Mouse (Mus musculus) brain, embryonic 18.5 days (tissue): ENCODE data around the gene Mkks.
"Not testable (repeated sequence)": the region's sequence is repeated elsewhere in the genome, so short reads cannot be mapped to it uniquely, and the experiment has no call there.

Experiments
- DNase-seq: peaks from one replicate; pipeline ENCODE4 v3.0.0-alpha.2; 2012; ENCODE audit warnings: low read depth, low spot score

Mkks gene

DNA sequence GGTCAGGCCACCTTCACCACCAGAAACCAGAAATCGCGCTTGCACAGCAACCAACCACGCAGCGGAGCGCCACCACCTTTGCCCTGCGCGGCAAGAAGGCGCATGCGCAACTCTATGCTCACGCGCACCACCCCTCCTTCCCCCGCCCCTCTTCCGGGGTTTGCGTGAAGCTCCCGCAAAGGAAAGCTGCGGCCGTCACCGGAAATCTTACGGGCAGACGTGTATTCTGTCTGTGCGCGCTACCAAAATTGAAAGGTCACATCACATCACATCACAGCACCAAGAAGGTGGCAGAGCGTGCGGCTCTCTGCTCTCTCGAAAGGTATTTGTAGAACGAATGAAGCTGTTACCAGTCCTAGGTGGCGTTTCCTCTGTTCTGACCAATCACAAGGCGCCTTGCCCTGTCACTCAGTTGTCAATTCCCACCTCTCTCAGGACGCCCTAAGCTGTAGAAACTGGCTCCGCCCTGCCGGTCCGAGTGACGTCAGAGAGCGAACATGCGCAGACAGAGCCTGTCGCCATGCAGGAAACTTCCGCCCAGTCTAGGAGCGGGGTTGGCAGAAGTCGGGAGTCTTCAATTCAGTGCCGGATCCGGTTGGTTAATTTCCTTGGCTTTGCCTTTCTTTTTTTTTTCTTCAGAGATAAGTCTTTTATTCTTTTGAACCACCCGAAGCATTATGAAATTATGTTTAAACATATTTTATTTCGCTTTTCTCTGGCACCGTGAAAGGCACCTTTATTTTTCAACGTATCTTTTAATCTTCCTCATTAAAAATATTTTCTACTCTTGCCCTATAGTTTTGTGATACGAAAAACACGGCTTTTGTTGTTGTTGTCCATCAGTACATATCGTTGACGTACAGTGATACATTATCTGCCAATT, at the start of gene Mkks, which contains the start of the genes Slx4ip and AL731706.1:
Gene Mkks (minus strand): TSS at position 322 of the 883 bp plus-strand sequence.
Gene Slx4ip (plus strand): TSS at position 151 of the 883 bp plus-strand sequence.
Gene AL731706.1 (minus strand): TSS at position 322 of the 883 bp plus-strand sequence.
- DNase-seq = peak; percentile 100

DNA sequence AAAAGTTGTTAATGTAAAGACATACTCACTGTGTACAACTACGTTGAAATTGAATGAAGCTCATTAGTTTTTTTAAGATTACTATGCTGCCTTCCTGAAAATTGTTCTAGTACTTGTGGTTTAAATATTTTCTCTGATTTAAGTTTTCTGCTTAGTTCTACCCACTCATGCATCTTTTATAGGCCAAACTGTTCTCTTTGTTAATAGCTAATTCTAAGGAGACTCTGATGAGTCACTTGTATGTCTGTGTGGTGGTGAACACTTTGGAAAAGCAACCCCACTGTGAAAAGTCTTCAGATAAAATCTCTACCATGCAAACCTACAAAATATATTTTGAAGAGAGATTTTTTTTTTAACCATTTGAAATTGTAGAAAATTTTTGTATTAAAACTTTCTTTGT, 47.1 kb upstream of the Mkks start:
- DNase-seq = no peak

DNA sequence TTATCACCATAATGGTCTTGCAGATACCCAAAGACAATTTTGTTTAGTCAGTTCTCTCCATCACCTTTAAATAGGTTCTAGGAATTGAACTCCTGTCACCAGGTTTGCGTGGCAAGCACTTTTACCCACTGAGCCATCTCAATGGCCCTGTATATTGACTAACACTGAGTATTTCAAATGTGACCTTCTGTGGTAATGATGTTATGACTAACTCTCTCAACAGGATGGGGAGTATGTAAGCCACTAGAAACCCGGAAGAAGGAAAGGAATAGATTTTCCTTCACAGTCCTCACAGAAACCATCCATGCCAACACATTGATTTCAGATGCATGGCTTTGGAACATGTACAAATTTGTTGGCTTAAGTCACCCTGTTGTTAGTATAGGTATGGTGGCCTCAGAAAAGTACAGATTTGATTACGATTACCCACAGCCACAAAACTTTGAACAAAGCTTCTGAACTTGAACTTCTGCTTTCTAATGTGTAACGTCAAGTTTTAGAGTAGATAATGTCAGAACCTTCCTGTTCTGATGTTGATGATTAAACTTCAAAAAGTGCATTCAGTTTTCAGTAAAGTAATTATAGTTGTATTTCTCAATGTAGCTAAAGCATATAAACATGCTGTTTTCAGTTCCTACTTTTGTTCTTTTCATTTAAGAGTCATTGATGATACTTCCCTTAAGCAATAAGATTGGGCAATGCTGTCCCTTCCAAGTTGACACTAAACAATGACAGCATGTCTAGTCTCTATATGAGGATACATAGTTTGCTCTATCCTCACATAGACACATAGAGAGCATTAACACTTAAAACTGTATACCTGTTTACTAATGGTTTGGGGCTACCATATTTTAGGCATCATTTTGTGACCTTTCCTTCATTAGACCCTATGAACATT, 45.5 kb upstream of the Mkks start:
- no peak for DNase-seq

DNA sequence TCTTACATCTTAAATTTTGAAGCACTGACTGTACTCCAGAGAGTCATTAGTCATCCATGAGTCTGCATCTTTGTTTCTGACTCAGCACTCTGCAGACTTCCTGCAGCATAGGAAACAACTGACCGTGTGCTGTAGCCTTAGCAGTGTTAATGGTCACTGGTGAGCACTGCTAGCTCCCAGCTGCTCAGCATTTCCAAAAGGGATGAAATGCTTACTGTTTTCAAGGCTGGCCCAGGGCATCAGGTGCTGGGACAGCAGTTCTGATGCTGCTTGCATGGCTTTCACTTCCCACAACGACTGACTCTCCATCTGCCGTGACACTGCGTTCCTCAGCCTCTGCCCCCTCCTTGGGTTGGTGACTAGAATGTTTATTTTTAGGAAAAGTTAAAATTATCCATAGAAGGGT, 29.8 kb upstream of the Mkks start:
- DNase-seq = no peak

DNA sequence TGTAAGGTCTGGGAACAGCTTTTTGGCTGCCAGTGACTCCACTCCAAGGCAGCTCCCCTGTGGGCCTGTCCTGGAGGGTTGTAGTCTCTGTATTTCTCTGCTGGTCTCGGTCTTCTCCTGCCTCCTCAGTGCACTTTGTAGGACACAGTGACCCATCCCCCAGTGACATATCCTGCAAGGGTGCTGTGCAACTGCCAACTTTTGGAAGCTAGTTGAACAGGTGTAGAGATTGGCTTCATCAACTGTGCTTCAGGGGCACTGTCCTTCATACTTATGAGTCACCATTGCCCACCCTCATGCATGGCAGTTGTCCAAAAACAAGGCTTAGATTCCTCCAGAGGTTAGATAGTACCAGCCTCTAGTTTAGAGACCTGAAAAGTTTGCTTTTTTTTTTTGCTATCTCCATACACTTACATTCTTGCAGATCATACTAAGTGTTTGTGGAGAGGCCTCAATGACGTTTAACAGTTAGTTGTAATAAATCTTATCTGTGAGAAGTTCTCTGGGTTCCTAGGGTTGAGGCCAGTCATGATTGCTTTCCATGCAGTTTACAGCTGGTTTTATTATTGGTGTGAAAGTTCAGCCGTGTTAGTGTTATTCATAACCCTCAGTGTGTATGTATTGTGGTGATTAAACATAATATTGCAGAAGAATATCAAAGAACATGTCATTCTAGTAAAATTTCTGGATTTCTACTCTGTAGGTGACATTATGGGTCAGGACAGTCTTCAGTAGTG, 29.2 kb upstream of the Mkks start:
- no peak for DNase-seq

DNA sequence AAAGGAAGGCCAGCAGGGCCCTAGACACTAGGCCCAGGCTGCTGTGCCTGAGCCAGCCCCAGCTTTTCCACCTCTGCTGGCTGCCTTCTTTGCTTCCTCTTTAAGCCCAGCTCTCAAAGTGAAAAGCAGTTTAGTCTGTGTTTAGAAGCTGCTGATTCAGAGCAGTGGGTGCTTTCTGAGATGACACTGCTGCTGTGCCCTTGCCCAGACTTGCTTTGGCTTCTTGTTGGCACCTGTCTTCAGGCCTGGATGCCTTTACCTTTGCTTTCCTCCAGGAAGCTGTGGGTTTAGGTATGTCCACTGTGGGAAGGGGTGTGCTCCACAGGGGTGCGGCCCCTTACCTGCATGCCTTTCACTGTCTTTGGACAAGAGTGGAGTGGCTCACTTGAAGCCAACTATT, 28.2 kb upstream of the Mkks start:
- DNase-seq = no peak

DNA sequence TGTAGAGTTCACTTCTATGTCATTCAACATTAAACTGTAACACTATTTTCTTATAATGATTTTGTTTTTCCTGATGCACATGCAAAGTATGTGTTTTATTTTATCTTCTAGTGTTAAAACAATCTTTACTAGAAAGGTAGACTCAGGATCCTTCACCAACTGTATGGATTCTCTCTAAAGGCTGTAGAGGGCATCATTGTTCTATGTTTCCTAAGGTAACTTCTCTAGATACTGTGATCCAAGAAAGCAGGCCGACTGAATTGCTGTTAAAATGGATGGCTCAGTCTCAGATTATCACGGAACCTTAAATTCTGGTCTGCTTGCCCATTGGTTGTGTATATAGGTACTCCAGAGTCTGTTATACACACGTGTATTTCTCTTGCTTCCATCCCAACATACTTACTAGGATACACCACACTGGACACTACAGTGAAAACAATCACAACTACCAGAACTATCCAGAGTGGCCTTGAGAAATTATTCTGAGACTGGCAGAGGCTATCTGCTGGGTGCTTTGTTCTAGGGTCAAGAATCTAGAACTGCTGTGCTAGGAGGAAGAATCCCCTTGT, 23.2 kb upstream of the Mkks start:
- no peak for DNase-seq

DNA sequence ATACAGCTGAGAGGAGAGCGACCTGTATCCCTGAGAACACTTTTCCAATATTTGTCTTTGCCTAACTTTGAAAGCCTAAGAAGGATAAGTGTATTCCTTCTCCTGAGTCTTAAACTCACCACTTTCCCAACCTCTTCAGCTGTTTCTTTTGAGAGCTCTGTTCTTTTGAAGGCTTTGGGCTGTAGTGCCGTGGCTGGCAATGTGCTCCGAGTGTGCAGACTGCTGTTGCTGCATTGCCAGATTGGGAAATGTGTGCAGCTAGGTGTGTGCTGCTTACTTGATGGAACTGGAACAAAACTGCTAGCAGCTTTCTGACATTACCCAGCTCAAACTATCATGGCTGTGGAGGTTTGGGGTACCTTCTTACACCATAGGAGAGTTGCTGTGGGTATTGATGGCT, 21.8 kb upstream of the Mkks start:
- DNase-seq = no peak

DNA sequence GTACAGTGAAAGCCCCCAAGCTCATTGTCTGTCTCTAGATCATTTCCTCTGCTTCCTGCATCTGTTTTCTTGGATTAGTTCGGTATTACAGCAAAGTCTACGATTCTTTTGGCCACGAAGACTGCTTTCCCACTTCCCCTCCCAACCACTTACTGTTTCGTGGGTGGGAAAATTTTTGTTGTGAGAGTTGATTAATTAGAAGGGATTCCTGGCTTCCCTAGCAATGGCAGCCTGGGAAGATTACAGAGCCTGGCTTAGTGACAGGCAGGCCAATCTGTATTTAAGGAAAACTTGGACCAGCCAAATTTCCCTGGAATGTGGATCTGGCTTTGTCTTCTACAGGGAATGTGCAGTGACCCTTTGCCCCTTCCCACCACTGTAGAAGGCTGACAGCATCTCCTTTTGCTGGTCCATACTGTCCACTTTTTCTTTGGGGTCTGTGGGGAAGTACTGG, 20.8 kb upstream of the Mkks start:
- DNase-seq = no peak

DNA sequence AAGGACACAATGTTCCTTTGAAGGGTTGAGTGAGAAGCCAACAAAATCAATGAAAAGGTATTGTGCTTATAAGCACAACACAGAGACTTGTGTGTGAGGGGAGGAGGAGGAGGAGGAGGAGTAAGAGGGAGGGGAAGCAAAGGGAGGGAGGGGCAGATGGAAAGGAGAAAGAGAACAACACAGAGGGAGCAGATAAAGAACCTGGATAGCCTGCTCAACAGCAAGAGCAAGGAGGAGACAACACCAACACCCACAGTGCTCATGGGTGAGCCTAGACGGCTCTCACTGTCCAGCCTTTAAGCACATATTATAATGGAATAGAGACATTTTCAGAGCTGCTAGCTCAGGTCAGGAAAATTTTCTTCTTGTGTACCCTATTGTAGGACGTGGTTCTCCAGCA, 18.1 kb upstream of the Mkks start:
- no peak for DNase-seq

DNA sequence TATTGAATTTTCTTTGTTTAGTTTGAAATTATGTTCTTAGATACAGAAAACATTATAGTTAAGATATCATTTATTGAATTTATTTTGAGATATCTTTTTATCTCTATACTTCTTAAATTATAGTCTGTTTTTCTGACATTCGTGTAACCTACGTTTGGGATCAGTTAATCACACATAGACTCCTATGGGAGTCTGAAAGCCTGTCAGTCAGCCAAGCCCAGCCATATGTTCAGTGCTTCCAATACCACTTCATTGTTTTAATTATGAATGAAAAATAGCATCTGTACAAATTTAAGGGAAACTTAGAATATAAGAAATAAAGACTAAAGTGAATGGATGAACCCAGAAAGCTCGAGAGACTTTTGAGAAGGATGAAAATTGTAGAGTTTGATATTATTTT, 17.4 kb upstream of the Mkks start:
- DNase-seq = no peak

DNA sequence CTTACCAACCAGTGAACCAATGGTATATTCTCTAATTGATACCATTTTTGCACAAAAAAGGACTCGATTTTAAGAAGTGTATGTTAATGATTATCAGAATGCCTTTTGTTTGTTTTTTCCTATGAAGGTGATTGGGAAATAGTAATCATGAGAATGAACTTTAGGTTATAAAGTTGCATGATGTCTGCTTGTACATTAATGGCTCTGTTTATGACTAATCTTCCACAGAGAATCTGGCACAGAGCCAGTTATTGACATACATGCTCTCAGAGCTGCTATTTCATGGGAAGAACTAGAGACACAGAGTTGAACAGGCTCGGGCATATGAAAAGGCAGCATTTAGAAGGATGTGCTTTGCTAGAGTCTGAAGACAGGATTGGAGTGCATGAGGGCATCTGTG, 4.9 kb upstream of the Mkks start:
- DNase-seq = no peak

DNA sequence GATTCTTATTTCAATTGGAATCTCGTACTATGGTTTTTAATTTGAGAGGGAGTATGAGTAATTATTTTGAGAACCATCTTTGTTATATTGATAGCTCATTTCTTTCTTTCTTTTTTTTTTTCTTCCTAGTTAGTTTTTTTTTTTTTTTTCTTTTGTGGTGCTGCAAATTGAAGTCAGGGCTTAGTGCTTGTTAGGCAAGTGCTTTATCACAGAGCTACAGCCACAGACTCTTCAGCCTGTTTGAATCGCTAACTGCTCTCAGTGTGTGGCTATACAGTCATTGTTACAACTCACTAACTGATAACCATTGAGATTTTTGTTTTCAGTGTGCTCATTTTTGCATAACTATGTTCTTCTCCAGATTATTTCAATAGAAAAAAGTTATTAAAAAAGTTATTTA, 3.3 kb upstream of the Mkks start:
- DNase-seq = no peak

DNA sequence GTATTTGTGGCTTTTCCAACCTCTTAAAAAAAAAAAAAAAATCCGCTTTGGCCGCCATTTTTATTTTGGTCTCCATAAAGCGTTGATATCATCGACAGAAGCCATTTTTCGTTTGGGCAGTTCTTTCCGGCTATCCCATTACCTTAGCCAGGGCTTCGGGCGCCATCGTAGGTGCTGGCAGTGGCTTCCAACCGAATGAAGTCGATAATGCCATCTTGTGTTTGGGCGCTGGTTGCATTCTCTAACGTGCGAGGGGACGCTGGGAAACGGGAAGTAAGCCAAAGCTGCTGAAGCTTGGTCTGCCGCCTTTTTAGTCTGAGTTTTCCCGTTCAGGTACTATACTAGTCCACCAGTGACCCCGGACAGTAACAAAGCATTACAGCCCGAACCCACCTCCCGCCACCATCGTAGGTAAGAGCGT, 772 bp upstream of the Mkks start:
- peak; percentile 98 for DNase-seq

DNA sequence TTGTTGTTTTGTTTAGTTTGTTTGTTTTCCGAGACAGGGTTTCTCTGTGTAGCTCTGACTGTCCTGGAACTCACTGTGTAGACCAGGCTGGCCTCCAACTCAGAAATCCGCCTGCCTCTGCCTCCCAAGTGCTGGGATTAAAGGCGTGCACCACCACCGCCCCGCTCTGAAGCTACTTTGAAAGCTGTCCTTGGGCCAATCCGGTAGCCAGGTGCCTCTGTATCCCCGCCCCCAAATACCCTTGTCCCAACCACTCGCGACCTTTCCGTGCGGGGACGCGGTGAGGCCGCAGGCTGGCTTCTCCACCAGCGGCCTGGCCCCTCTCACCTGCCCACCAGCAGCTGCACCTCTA, 497 bp downstream of the Mkks start:
- DNase-seq = not testable (repeated sequence)

DNA sequence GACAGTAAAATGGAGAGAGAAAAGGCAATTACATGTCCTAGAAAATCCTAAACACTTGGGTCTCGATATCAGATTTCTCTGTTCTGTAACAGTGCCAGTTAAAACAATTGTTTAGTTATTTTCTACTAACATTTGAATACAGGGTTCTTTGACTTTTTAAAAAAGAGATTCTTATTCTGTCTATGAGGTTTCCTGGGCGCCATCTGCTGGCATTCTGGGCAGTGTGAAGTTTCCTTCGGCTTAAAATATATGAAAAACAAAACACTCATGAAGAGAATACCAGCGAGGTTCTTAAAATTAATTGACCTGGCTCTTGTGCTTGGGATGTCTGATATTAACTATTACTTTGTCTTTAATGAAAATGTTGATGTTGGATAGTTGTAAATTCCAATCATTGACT, 4.3 kb downstream of the Mkks start:
- DNase-seq = peak; percentile 18

DNA sequence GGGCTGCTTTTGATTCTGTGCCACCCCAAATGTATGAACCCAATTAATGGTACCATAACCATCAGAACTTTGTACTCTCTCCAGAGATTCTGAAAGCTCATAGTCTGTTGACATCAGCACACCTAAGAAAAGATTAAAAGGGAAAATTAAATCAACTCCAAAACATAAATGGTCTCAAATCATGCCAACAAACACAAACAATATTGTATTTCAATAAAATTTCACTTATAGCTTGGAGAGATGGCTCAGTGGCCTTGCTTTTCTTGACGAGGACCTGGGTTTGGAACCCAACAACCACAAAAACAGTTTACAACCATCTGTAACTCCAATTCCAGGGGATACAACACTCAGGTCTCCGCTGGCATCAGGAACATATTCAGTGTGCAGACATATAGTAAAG, 5.6 kb downstream of the Mkks start, which contains the start of gene AL731706.2:
Gene AL731706.2 (minus strand): TSS at position 101 of the 400 bp plus-strand sequence.
- no peak for DNase-seq

DNA sequence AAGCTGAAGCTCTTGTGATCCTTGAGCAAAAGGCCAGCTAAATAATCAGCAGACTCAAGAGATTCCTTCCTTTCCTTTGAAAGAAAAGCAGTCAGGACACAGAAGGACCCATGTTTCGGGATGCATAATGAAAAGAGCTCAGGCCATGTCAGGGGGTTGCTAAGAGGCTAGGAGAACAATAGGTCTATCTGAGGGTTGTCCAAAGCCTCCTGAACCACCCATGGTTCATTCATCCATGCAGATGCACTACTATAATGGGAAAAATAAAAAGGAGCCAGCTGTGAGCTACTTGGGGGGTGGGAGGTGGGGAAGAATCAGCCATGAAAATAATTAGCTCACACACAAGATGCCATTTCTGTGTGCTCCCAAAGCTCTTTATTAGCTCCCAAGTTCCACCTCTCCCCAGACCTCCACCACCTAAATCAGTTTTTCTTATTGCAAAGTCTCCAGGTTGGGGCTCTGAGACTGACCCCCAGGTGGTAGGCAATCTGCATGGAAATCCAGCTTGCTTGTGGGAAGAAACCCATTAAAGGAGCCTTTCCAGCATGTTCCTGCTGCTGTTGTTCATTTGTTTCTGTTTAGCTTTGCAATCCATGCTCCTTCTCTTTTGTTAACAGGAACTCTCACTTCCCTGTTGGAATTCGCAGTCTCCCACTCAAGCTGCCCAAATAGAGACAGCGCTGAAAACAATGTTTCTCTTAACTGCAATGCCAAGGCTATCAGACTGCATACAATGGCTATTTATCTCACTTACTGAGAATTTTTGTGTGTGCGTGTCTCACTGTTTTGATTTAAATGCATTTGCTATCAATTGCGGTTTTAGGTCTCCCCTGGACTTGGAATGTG, 36.4 kb downstream of the Mkks start:
- no peak for DNase-seq

DNA sequence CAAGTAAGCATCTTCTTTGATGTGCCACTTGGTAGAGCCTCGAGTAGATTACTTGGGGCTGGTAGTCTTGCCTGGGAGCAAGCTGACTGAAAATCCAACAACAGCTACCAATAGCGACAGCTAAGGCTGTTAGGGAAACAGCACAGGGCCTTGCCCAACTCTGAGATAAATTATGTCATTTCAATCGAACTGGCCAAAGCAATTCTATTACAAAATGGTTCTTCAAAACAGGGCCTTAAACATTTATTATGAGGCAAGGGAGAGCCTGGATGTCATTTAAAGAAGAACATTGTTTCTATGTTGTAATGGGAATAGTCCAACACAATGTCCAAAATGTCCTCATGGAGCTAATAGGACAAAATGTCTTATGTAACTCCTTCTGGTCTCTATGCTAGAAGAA, 40.8 kb downstream of the Mkks start:
- DNase-seq = no peak

DNA sequence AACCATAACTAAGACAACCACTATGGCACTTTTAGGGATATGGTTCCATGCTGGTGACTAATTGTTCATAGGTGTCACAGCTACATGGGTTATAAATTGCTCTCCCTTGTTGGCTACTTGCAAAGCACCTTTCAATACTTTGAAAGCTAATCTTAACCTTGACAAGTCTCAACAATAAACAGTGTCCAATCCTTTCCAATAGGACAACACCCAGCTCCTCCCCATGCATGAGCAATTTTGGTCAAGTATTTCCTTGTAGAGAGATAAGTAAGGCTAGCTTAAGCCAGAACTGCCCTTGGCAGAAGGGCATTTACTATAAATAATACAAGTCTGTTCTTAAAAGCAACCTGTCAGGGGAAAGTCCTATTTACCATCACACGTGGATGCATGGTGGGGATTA, 53.2 kb downstream of the Mkks start:
- no peak for DNase-seq
